Mouse (Mus musculus): ENCODE results near the gene Tbc1d22a. TPM values are rescaled to one million over a fixed set of nuclear protein-coding genes. Genes with fewer than 3 reads are reported as not detected.

Tbc1d22a gene
- polyA plus RNA-seq, 1 experiment from 2014 or later: 37.9 TPM

DNA sequence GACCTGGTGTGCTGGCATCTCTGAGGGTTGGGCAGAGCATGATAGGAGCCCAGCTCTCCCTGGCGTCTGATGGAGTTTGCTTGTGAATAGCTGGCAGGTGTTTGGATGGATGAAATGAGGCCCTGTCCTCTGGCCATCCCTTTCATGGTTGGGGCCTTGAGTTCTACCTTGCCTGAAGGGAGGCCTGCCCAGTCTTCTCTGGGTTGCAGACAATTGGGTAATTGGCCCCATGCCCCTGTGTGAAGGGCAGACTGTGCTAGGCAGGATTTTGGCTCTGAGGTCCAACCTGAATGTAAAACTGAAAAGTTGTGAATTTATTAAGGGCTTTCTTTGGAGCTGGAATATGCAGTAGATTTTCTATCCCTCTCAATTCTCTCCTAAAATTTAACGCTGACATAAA is 204.2 kb downstream of the Tbc1d22a start:
- CTCF ChIA-PET: no interaction called here
- DNase-seq (ENCODE audit: low read depth, low spot score) (no peak), ATAC-seq (no peak)
- in situ Hi-C loops (cut with MboI; ENCODE audit: low pct_unique_long_range_greater_than_20kb): no loop called here
- POLR2A ChIA-PET: no interaction called here
- H3K27me3 ChIP-seq: no peaks in the 10 kb centered on the region
- TF ChIP-seq CTCF (IDR thresholded peaks at IDR 0.05): no peak

DNA sequence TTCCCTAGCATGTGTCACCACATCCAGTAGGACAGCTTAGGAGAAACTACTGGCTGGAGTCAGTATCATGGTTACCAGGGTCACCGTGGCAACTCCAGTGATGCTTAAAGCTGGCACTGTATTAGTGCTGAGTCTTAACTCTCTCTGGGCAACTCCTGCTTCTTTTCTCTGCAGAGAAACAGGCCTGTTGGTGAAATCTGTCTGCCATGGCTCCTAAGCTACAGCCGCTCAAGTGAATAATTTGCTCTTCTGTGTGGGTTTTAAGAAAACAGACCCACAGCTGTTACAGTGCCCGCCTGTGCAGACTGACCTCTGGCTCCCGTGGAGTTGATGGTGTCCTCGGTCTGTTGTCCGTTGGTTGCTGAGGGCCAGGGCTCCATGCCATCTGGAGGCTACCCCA is 205.4 kb downstream of the Tbc1d22a start:
- DNase-seq (ENCODE audit: low read depth, low spot score) (no peak), ATAC-seq (no peak)
- CTCF ChIA-PET: no interaction called here
- POLR2A ChIA-PET: interaction anchor here (0.5 kb wide), 1 partner anchor 97 kb away, joined by 3 read pairs; no protein-coding TSS in a partner anchor
- TF ChIP-seq CTCF (IDR thresholded peaks at IDR 0.05): no peak
- no peaks in the 10 kb centered on the region for H3K27me3 ChIP-seq
- in situ Hi-C loops (cut with MboI; ENCODE audit: low pct_unique_long_range_greater_than_20kb): no loop called here

DNA sequence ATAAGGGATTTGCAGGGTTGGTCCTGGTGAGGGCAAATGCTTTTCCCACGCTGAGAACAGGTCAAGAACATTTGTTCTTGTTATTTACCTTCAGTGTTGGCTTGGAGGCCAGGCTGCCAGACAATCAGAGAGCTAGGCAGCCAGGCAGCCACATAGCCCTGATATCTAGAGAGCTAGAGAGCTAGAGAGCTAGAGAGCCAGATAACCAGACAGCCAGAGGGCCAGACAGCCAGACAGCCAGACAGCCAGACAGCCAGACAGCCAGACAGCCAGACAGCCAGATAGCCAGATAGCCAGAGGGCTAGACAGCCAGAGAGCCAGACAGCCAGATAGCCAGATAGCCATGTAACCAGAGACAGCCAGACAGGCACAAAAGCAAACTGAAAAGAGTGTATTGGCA is 208.6 kb downstream of the Tbc1d22a start:
- POLR2A ChIA-PET: no interaction called here
- DNase-seq (ENCODE audit: low read depth, low spot score) (no peak), ATAC-seq (no peak)
- no peak for TF ChIP-seq CTCF (IDR thresholded peaks at IDR 0.05)
- H3K27me3 ChIP-seq: no peaks in the 10 kb centered on the region
- CTCF ChIA-PET: interaction anchor here (1.3 to 2.3 kb wide), 2 partner anchors 10 to 20 kb away, joined by 4 to 5 read pairs; no protein-coding TSS in a partner anchor
- in situ Hi-C loops (cut with MboI; ENCODE audit: low pct_unique_long_range_greater_than_20kb): no loop called here

DNA sequence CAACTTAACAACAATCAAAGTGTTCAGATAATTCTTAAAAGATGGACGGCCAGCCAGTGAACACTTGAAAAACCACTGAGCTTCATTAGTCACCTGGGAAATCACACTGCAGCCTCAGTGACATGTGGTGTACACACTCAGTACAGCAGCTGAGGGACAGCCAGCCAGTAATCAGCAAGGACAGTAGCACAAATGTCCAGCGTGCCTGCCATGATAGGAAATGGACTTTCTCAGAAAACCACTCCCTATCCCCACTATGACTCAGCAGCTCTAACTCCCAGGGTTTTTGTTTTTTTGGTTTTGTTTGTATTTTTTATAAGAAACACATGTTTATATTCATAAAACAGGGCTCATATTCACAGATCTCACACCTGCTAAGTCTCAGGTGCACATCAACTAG is 209.6 kb downstream of the Tbc1d22a start:
- TF ChIP-seq CTCF (IDR thresholded peaks at IDR 0.05): no peak
- no peaks in the 10 kb centered on the region for H3K27me3 ChIP-seq
- CTCF ChIA-PET: interaction anchor here (1.3 to 2.3 kb wide), 2 partner anchors 9 to 19 kb away, joined by 4 to 5 read pairs; no protein-coding TSS in a partner anchor
- no peak for DNase-seq (ENCODE audit: low read depth, low spot score)
- in situ Hi-C loops (cut with MboI; ENCODE audit: low pct_unique_long_range_greater_than_20kb): no loop called here
- no peak for ATAC-seq
- POLR2A ChIA-PET: no interaction called here

DNA sequence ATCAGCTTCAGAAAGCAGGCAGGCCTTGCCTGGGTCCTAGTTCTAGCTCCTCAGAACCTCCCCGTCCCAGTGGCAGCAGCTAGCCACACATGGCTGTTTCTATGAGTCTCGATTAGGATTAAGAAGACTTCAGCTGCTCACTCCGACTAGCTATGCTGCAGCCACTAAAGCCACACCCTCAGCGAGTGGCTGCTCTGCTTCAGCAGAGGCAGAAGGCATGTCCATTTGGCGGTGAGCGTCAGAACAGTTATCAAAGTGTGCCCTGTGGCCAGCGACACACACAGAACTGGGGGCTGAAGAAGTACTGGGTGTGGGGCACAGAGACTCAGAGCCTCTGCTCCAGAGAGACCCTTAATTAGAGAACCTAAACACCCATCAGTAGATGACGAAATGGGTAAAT is 210.7 kb downstream of the Tbc1d22a start:
- ATAC-seq (no peak), DNase-seq (ENCODE audit: low read depth, low spot score) (no peak)
- POLR2A ChIA-PET: no interaction called here
- TF ChIP-seq CTCF (IDR thresholded peaks at IDR 0.05): no peak
- H3K27me3 ChIP-seq: no peaks in the 10 kb centered on the region
- CTCF ChIA-PET: no interaction called here
- in situ Hi-C loops (cut with MboI; ENCODE audit: low pct_unique_long_range_greater_than_20kb): no loop called here

DNA sequence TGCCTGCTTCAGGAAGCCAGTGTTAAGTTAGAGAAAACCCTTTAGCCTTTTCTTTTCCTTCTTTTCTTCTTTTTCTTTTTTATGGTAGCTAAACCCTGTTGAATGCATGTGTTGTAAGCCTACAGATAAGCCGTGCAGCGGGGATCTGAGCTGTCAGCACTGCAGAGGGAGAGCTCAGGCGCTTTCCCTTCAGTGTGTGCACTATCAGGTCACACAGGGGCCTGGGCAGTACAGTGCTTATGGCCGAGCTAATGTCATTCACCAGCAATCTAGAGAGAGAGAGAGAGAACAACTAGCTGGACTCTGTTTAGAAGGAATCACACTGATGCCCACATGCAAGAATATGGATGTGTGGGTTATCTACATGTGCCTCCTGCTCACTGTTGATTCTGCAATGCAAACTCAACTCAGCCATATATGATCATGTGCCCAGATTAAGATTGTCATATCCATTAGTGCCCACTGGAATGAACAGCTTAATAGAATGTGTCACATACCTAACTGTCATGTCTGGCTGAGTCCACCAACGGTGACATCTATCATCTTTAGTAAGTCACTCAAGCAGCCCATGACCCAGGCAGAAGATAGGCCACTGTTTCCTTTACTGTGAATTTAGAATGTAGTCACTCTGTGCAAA is 212.2 kb downstream of the Tbc1d22a start:
- no peak for TF ChIP-seq CTCF (IDR thresholded peaks at IDR 0.05)
- ChIA-PET POLR2A (interaction anchor here (0.5 kb wide), 1 partner anchor 22 kb away, joined by 3 read pairs; no protein-coding TSS in a partner anchor), CTCF (no interaction called here)
- no peaks in the 10 kb centered on the region for H3K27me3 ChIP-seq
- ATAC-seq (no peak), DNase-seq (ENCODE audit: low read depth, low spot score) (no peak)
- in situ Hi-C loops (cut with MboI; ENCODE audit: low pct_unique_long_range_greater_than_20kb): no loop called here

DNA sequence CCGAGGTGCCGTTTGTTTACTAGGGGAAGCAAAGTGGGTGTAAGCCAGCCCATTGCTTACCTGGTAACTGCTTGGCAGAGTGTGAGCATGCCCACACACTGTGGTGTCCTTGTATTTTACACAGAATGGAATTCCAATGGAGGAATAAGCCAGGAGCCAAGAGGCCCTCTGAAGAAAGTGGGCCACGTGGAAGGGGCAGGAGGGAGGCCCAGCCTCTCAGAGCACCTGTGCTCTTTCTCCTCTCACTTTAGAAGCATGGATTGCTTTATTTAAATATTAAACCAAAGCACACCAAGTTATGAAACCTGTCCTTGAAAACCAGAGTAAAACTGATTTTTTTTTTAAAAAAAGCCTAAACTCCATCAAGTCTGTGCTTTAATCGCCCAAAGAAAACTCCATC is 213.2 kb downstream of the Tbc1d22a start:
- no peak for TF ChIP-seq CTCF (IDR thresholded peaks at IDR 0.05)
- CTCF ChIA-PET: no interaction called here
- in situ Hi-C loops (cut with MboI; ENCODE audit: low pct_unique_long_range_greater_than_20kb): no loop called here
- ATAC-seq (no peak), DNase-seq (ENCODE audit: low read depth, low spot score) (no peak)
- POLR2A ChIA-PET: no interaction called here
- no peaks in the 10 kb centered on the region for H3K27me3 ChIP-seq

DNA sequence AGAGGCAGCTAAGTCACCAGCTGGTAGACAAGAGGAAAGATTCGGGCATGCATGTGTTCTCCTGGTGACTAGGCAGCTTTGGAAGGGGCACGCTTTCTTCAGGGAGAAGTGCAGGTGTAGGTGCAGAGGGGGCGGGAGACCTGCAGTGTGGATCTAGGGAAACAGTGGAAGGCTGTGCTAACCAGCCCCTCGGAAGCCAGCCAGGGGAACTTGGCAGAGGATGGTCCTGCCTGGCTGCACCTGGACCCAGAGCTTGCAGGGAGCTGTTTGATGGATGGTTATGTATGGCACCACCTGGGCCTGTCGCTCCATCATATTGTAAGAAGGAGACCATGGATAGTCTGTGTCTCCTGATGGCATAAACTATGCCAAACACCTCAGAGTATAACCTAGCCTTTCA is 214.2 kb downstream of the Tbc1d22a start:
- in situ Hi-C loops (cut with MboI; ENCODE audit: low pct_unique_long_range_greater_than_20kb): no loop called here
- no peak for ATAC-seq
- TF ChIP-seq CTCF (IDR thresholded peaks at IDR 0.05): no peak
- no peaks in the 10 kb centered on the region for H3K27me3 ChIP-seq
- ChIA-PET POLR2A (no interaction called here), CTCF (no interaction called here)
- no peak for DNase-seq (ENCODE audit: low read depth, low spot score)

DNA sequence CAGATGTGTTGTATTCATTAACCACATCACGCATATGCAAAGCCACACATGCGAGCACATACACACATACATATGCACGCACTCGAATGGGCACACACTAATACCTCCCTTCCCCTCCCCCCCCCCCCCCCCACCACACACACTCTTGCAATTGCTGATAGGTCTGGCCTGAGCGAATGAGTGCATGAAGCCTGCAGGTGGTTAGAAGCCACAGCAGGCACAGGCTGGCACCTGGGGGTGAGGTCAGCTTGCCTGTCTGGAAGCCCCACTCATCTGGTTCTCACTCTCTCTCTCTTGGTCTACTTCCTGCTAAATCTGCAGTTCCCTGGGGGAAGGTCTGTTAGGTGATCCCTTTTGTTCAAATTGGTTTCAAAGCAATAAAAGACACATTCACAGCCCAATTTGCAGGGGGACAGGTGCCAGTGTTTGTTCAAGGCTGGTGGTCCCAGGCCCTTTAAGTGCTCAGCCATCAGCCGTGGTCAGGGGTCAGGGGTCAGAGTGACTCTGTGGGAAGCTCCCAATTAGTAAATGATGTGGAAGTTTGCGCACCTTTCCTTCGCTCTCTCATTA is 215.6 kb downstream of the Tbc1d22a start:
- in situ Hi-C loops (cut with MboI; ENCODE audit: low pct_unique_long_range_greater_than_20kb): no loop called here
- no peaks in the 10 kb centered on the region for H3K27me3 ChIP-seq
- ChIA-PET CTCF (no interaction called here), POLR2A (no interaction called here)
- ATAC-seq: no peak
- no peak for TF ChIP-seq CTCF (IDR thresholded peaks at IDR 0.05)
- no peak for DNase-seq (ENCODE audit: low read depth, low spot score)

DNA sequence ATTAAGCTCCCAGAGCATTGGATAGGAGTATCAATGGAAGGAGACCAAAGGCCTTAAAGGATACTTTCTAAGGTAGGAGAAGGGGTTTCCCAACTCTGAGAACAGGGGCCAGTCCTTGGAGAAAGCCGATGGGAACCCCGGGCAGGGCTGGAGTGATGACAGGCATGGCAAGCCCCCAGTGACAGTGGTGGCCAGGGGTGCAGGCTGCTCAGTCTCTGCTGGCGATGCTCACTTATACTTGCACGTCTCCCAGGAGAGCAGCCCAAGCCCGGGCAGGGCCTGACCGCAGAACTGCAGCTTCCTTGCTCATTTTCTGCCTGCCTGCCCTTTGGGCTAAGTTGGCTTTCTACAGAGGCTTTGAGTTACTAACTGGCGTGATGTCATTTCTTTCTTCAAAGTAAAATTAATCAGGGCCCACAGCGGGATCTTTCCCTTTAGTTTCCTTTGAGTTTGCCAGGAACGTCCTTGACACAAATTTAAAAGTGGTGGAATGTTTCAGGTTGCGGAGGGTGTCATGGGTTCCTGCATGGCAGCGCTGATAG is 217.4 kb downstream of the Tbc1d22a start:
- ATAC-seq (no peak), DNase-seq (ENCODE audit: low read depth, low spot score) (no peak)
- in situ Hi-C loops (cut with MboI; ENCODE audit: low pct_unique_long_range_greater_than_20kb): no loop called here
- CTCF ChIA-PET: no interaction called here
- TF ChIP-seq CTCF (IDR thresholded peaks at IDR 0.05): no peak
- no peaks in the 10 kb centered on the region for H3K27me3 ChIP-seq
- POLR2A ChIA-PET: no interaction called here

DNA sequence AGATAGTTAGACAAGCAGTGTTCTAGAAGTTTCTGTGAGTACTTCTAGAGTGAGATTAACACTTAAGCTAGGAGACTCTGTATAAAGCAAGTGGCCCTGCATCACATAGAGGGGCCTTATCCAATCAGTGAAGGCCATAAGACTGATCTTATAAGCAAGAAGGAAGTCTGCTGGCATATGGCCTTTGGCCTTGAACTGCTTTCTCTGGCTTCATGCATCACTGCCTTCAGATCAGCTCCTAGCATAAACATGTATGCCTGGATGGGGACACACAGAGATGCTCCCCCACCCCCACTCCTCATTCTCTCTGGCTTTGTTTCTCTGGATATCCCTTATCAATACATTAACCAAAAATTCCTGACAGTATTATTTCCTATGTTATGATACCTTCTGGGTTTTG is 218.5 kb downstream of the Tbc1d22a start:
- no peak for TF ChIP-seq CTCF (IDR thresholded peaks at IDR 0.05)
- H3K27me3 ChIP-seq: no peaks in the 10 kb centered on the region
- ATAC-seq (no peak), DNase-seq (ENCODE audit: low read depth, low spot score) (no peak)
- ChIA-PET CTCF (interaction anchor here (1.2 kb wide), 1 partner anchor 9 kb away, joined by 4 read pairs; no protein-coding TSS in a partner anchor), POLR2A (no interaction called here)
- in situ Hi-C loops (cut with MboI; ENCODE audit: low pct_unique_long_range_greater_than_20kb): no loop called here

Data from Patski (cell line).